Mouse (Mus musculus): ENCODE data around the gene Olfr1271. TPM values are rescaled to one million over a fixed set of nuclear protein-coding genes. Genes with fewer than 3 reads are reported as not detected.
"Not testable (repeated sequence)": the region's sequence is repeated elsewhere in the genome, so short reads cannot be mapped to it uniquely, and the experiment has no call there.

Gene Olfr1271
- total RNA-seq (2021), result not detected
- long read RNA-seq, experiment 1, result 0 reads
- long read RNA-seq, experiment 2, result 0 reads

- intact Hi-C loops (cut with DNase I; ENCODE audit: low total_unique reads), result no loop called here
- DNase-seq, result no peak
These were observed at the start of gene Olfr1271 for GRCm38 (mm10) chr2:90270932-90271331. Gene Olfr1271, minus strand, starts transcription at chr2:90271032.

- no peak for DNase-seq
- intact Hi-C loops (cut with DNase I; ENCODE audit: low total_unique reads), result no loop called here
These were observed 21.9 kb upstream of the Olfr1271 start, which contains the start of gene Olfr1272 for GRCm38 (mm10) chr2:90292741-90293140. Gene Olfr1272, minus strand, starts transcription at chr2:90292841.

- DNase-seq, result no peak
These were observed 13.3 kb downstream of the Olfr1271 start, which contains the start of gene Olfr142 for GRCm38 (mm10) chr2:90257492-90257891. Gene Olfr142, minus strand, starts transcription at chr2:90257592.

GRCm38 (mm10) chr2:90224393-90224792 lies 46.4 kb downstream of the Olfr1271 start, which contains the start of gene Olfr1506:
Gene Olfr1506, minus strand, starts transcription at chr2:90224493.
- intact Hi-C loops (cut with DNase I; ENCODE audit: low total_unique reads); DNase-seq: not testable (repeated sequence)

More at GRCm38 (mm10) chr2:90257492-90257891, 13.3 kb downstream of the Olfr1271 start, which contains the start of gene Olfr142:
- intact Hi-C loops (cut with DNase I; ENCODE audit: low total_unique reads), result no loop called here

Other genes with a start within 250 kb of the Olfr1271 start
- gene Olfr1264, start 245.5 kb downstream of the Olfr1271 start, total RNA-seq (2021), result not detected
- gene Olfr1265, start 235.7 kb downstream of the Olfr1271 start, total RNA-seq (2021), result not detected
- gene Olfr140, start 207.4 kb downstream of the Olfr1271 start, total RNA-seq (2021), result not detected
- gene Olfr1269, start 149.6 kb downstream of the Olfr1271 start, total RNA-seq (2021), result not detected
- gene Olfr32, start 128.7 kb downstream of the Olfr1271 start, total RNA-seq (2021), result not detected
- gene Olfr1270, start 117.9 kb downstream of the Olfr1271 start, total RNA-seq (2021), result not detected
- gene Olfr1506, start 46.5 kb downstream of the Olfr1271 start, total RNA-seq (2021), result not detected
- gene Olfr142, start 13.4 kb downstream of the Olfr1271 start, total RNA-seq (2021), result not detected
- not detected for gene Olfr1272, start 21.8 kb upstream of the Olfr1271 start, total RNA-seq (2021)
- not detected for gene Gm13769, start 51.2 kb upstream of the Olfr1271 start, total RNA-seq (2021)
- gene Olfr1274-ps, start 127.7 kb upstream of the Olfr1271 start, total RNA-seq (2021), result not detected

All from gastrocnemius, postnatal 14 days (tissue).